Mouse (Mus musculus): ENCODE results near the gene 5330417H12Rik. TPM values are rescaled to one million over a fixed set of nuclear protein-coding genes. Genes with fewer than 3 reads are reported as not detected.

5330417H12Rik gene
- polyA plus RNA-seq, 1 experiment from 2014 or later, result not detected

GRCm38 (mm10) chr7:107594325-107594856, 30.6 kb downstream of the 5330417H12Rik start:
- H3K4me1 ChIP-seq, result peaks cover 6% of the 10 kb centered on the region; the same call in 1 of the 2 replicates
- 3% methylated on average over 16 of the region's 16 CpGs for WGBS
- H3K4me2 ChIP-seq (replicated peaks), result peak overlapping the region; percentile 94
- H3K9me3 ChIP-seq (replicated peaks), result no peaks in the 10 kb centered on the region
- no peak overlapping the region for H3K27ac ChIP-seq
- peak overlapping the region; percentile 56 for H3K4me3 ChIP-seq
- peak; percentile 76 for ATAC-seq (ENCODE audit: low FRiP score)
- peak overlapping the region; percentile 55 for H3K9ac ChIP-seq
- no peaks in the 10 kb centered on the region for H3K36me3 ChIP-seq
- H3K27me3 ChIP-seq, result peaks cover 8% of the 10 kb centered on the region

GRCm38 (mm10) chr7:107593904-107594303, 31.1 kb downstream of the 5330417H12Rik start:
- Histone ChIP-seq H3K4me3 (no peak overlapping the region), H3K9ac (no peak overlapping the region), H3K4me1 (peaks cover 6% of the 10 kb centered on the region; the same call in 1 of the 2 replicates), H3K4me2 (replicated peaks) (peak overlapping the region; percentile 94; the same call in 1 of the 2 replicates), H3K36me3 (no peaks in the 10 kb centered on the region), H3K27ac (no peak overlapping the region), H3K9me3 (replicated peaks) (no peaks in the 10 kb centered on the region), H3K27me3 (peaks cover 8% of the 10 kb centered on the region)
- ATAC-seq (ENCODE audit: low FRiP score), result no peak
- WGBS, result 30% methylated on average over 7 of the region's 7 CpGs

GRCm38 (mm10) chr7:107592641-107593040, 32.3 kb downstream of the 5330417H12Rik start:
- Histone ChIP-seq H3K9ac (no peak overlapping the region), H3K27ac (no peak overlapping the region), H3K36me3 (no peaks in the 10 kb centered on the region), H3K4me3 (no peak overlapping the region), H3K4me1 (peaks cover 6% of the 10 kb centered on the region; the same call in 1 of the 2 replicates), H3K9me3 (replicated peaks) (no peaks in the 10 kb centered on the region), H3K4me2 (replicated peaks) (no peak overlapping the region), H3K27me3 (peaks cover 8% of the 10 kb centered on the region)
- ATAC-seq (ENCODE audit: low FRiP score), result no peak
- WGBS, result 40% methylated on average over 2 of the region's 2 CpGs

GRCm38 (mm10) chr7:107574276-107574675, 50.7 kb downstream of the 5330417H12Rik start:
- H3K9ac ChIP-seq, result no peak overlapping the region
- H3K36me3 ChIP-seq, result no peaks in the 10 kb centered on the region
- H3K27me3 ChIP-seq, result no peaks in the 10 kb centered on the region
- no peak overlapping the region for H3K27ac ChIP-seq
- ATAC-seq (ENCODE audit: low FRiP score), result no peak
- H3K9me3 ChIP-seq (replicated peaks), result no peaks in the 10 kb centered on the region
- no peak overlapping the region for H3K4me2 ChIP-seq (replicated peaks)
- 83% methylated on average over 3 of the region's 3 CpGs for WGBS
- no peaks in the 10 kb centered on the region for H3K4me1 ChIP-seq
- H3K4me3 ChIP-seq, result no peak overlapping the region

Other genes with a start within 250 kb of the 5330417H12Rik start
- gene Olfml1, start 57.7 kb downstream of the 5330417H12Rik start, polyA plus RNA-seq (2016; fragmentation: Nextera tagmentation; extraction: Ambion mirVana), result 14.7 and 15.2 TPM in 2 replicates
- 5.3 and 8.2 TPM in 2 replicates for gene Ppfibp2, start 30.0 kb downstream of the 5330417H12Rik start, polyA plus RNA-seq (2016; fragmentation: Nextera tagmentation; extraction: Ambion mirVana)
- 0.16 and 0.36 TPM in 2 replicates for gene Cyb5r2, start 132.9 kb upstream of the 5330417H12Rik start, polyA plus RNA-seq (2016; fragmentation: Nextera tagmentation; extraction: Ambion mirVana)
- not detected in 2 replicates for gene Ovch2, start 176.0 kb upstream of the 5330417H12Rik start, polyA plus RNA-seq (2016; fragmentation: Nextera tagmentation; extraction: Ambion mirVana)
- not detected in 2 replicates for gene Olfr467, start 187.1 kb upstream of the 5330417H12Rik start, polyA plus RNA-seq (2016; fragmentation: Nextera tagmentation; extraction: Ambion mirVana)
- not detected in 2 replicates for gene Olfr469, start 200.4 kb upstream of the 5330417H12Rik start, polyA plus RNA-seq (2016; fragmentation: Nextera tagmentation; extraction: Ambion mirVana)
- gene Olfr470, start 222.3 kb upstream of the 5330417H12Rik start, polyA plus RNA-seq (2016; fragmentation: Nextera tagmentation; extraction: Ambion mirVana), result not detected in 2 replicates

Data from hindbrain, embryonic 12.5 days (tissue).